Mouse (Mus musculus): Measurements from ENCODE around the gene Stip1.
"Not testable (repeated sequence)": the region's sequence is repeated elsewhere in the genome, so short reads cannot be mapped to it uniquely, and the experiment has no call there.

Stip1 gene

GRCm38 (mm10) chr19:7039841-7040636 is at the start of gene Stip1:
Stip1 (minus strand) TSS chr19:7039967.
- DNase-seq (ENCODE audit: extremely low read depth, low read depth): peak; percentile 100

- DNase-seq (ENCODE audit: extremely low read depth, low read depth): no peak
Observed at GRCm38 (mm10) chr19:7089050-7089449, 49.3 kb upstream of the Stip1 start.

GRCm38 (mm10) chr19:7088558-7088957 is 48.8 kb upstream of the Stip1 start:
- DNase-seq (ENCODE audit: extremely low read depth, low read depth): no peak

- DNase-seq (ENCODE audit: extremely low read depth, low read depth): no peak
Observed at GRCm38 (mm10) chr19:7084734-7085133, 45.0 kb upstream of the Stip1 start.

- DNase-seq (ENCODE audit: extremely low read depth, low read depth): no peak
Observed at GRCm38 (mm10) chr19:7083035-7083794, 43.4 kb upstream of the Stip1 start.

- no peak for DNase-seq (ENCODE audit: extremely low read depth, low read depth)
Observed at GRCm38 (mm10) chr19:7081516-7082266, 41.9 kb upstream of the Stip1 start.

- DNase-seq (ENCODE audit: extremely low read depth, low read depth): no peak
Observed at GRCm38 (mm10) chr19:7078271-7078670, 38.5 kb upstream of the Stip1 start.

- no peak for DNase-seq (ENCODE audit: extremely low read depth, low read depth)
Observed at GRCm38 (mm10) chr19:7077666-7078065, 37.9 kb upstream of the Stip1 start.

- DNase-seq (ENCODE audit: extremely low read depth, low read depth): not testable (repeated sequence)
Observed at GRCm38 (mm10) chr19:7075336-7075735, 35.6 kb upstream of the Stip1 start.

GRCm38 (mm10) chr19:7073997-7074781 is 34.4 kb upstream of the Stip1 start:
- DNase-seq (ENCODE audit: extremely low read depth, low read depth): no peak

GRCm38 (mm10) chr19:7072221-7072620 is 32.5 kb upstream of the Stip1 start:
- DNase-seq (ENCODE audit: extremely low read depth, low read depth): no peak

GRCm38 (mm10) chr19:7070775-7071174 is 31.0 kb upstream of the Stip1 start:
- DNase-seq (ENCODE audit: extremely low read depth, low read depth): no peak

- no peak for DNase-seq (ENCODE audit: extremely low read depth, low read depth)
Observed at GRCm38 (mm10) chr19:7069781-7070763, 30.3 kb upstream of the Stip1 start.

- no peak for DNase-seq (ENCODE audit: extremely low read depth, low read depth)
Observed at GRCm38 (mm10) chr19:7068661-7069531, 29.1 kb upstream of the Stip1 start.

- DNase-seq (ENCODE audit: extremely low read depth, low read depth): no peak
Observed at GRCm38 (mm10) chr19:7068136-7068535, 28.4 kb upstream of the Stip1 start.

GRCm38 (mm10) chr19:7067344-7068050 is 27.7 kb upstream of the Stip1 start:
- DNase-seq (ENCODE audit: extremely low read depth, low read depth): peak; percentile 51

GRCm38 (mm10) chr19:7066828-7067342 is 27.1 kb upstream of the Stip1 start:
- DNase-seq (ENCODE audit: extremely low read depth, low read depth): no peak
